Comparison of ENCODE assay signal across 8 mouse cellular contexts in the genomic region with DNA sequence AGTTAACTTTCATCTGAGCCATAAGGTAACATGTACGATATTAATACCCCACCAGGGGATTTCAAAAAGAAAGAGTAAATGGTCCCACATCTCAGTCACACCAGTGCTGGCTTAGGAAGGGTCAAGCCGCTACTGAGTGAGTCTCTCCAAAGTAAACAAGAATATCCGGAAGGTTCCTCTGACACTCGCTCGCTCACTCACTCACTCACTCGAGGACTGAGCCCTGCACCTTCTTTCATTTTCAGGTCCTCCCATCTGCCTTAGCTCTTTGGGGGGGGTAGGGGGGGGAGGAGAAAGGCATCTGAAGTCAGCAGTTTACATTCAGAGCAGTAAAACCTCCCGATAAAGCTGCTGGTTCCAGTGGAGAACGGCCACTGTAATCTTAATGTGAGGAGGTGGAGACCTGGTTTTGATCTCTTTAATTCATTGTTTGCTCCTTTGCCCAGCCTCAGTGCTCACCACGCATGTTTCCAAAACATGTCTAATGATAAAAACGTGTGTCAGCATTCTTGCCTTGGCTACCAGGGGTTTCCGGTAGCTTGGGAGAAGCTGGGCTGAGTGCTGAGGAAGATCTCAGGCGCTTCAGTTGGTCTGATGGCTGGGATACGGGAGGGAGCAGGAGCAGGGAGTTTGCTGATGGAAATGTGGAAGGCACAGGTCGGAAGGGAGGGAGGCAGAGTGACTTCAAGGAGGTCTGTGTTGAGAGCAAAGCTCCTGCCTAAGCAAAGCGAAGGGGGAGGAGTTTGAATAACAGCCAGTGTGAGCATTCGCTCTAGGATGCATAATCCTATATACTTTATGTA.
DNase-seq lines count a peak whose midpoint lies in the region; ATAC-seq and TF ChIP-seq lines count a peak whose summit lies in the region.

No protein-coding gene starts in this region.

- H3K27me3 ChIP-seq in liver, adult 2 months (ENCODE audit: control insufficient read depth, insufficient read depth, low read length): no peaks in the 10 kb centered on the region
- H3K27me3 ChIP-seq in forebrain, embryonic 13.5 days: no peaks in the 10 kb centered on the region
- no peaks in the 10 kb centered on the region for H3K27me3 ChIP-seq in limb, embryonic 15.5 days
- no peaks in the 10 kb centered on the region for H3K27me3 ChIP-seq in stomach, embryonic 14.5 days (ENCODE audit: control insufficient read depth, insufficient read depth, low read length)

- H3K4me1 ChIP-seq in liver, adult 2 months (ENCODE audit: control insufficient read depth, insufficient read depth, low read length): peaks cover 8% of the 10 kb centered on the region
- peaks cover 18% of the 10 kb centered on the region for H3K4me1 ChIP-seq in forebrain, embryonic 13.5 days
- peaks cover 37% of the 10 kb centered on the region for H3K4me1 ChIP-seq in limb, embryonic 15.5 days
- peaks cover 33% of the 10 kb centered on the region for H3K4me1 ChIP-seq in stomach, embryonic 14.5 days (ENCODE audit: control insufficient read depth, insufficient read depth, low read length)

- no peaks in the 10 kb centered on the region for H3K36me3 ChIP-seq in liver, adult 2 months (ENCODE audit: control insufficient read depth, insufficient read depth, low read length)
- no peaks in the 10 kb centered on the region for H3K36me3 ChIP-seq in forebrain, embryonic 13.5 days (ENCODE audit: poor library complexity, severe bottlenecking)
- no peaks in the 10 kb centered on the region for H3K36me3 ChIP-seq in limb, embryonic 15.5 days
- H3K36me3 ChIP-seq in stomach, embryonic 14.5 days (ENCODE audit: control insufficient read depth, insufficient read depth, low read length): no peaks in the 10 kb centered on the region

- ATAC-seq in forebrain, embryonic 13.5 days: peak; percentile 58; the same call in 1 of the 2 replicates
- no peak for ATAC-seq in limb, embryonic 15.5 days (ENCODE audit: insufficient number of reproducible peaks, low FRiP score, low TSS enrichment, low read depth)
- ATAC-seq in stomach, embryonic 14.5 days (ENCODE audit: insufficient number of reproducible peaks, insufficient read depth, low FRiP score, low read depth): peak; percentile 44; the same call in 1 of the 2 replicates

- H3K9me3 ChIP-seq in forebrain, embryonic 13.5 days (replicated peaks): no peaks in the 10 kb centered on the region
- H3K9me3 ChIP-seq in limb, embryonic 15.5 days: no peaks in the 10 kb centered on the region
- no peaks in the 10 kb centered on the region for H3K9me3 ChIP-seq in stomach, embryonic 14.5 days (ENCODE audit: control insufficient read depth, low read depth, low read length)

- TF ChIP-seq POLR2A in liver, adult 2 months (IDR thresholded peaks at IDR 0.05; ENCODE audit: extremely low read depth, insufficient read depth, low read length): no peak

- H3K9ac ChIP-seq in liver, adult 2 months (ENCODE audit: low read depth, low read length): peak overlapping the region; percentile 7; the same call in 1 of the 2 replicates
- no peak overlapping the region for H3K9ac ChIP-seq in forebrain, embryonic 13.5 days
- H3K9ac ChIP-seq in limb, embryonic 15.5 days: no peak overlapping the region
- H3K9ac ChIP-seq in stomach, embryonic 14.5 days (replicated peaks; ENCODE audit: low read depth, low read length): no peak overlapping the region

- no peaks in the 10 kb centered on the region; the same call in 1 of the 2 replicates for H3K79me2 ChIP-seq in liver, adult 2 months (ENCODE audit: control insufficient read depth, insufficient read depth, low read length)

- H3K4me2 ChIP-seq in forebrain, embryonic 13.5 days: no peak overlapping the region
- H3K4me2 ChIP-seq in limb, embryonic 15.5 days: peak overlapping the region; percentile 22; the same call in 1 of the 2 replicates
- H3K4me2 ChIP-seq in stomach, embryonic 14.5 days (replicated peaks; ENCODE audit: low read depth, low read length): peak overlapping the region; percentile 36

- TF ChIP-seq CTCF in liver, adult 2 months (IDR thresholded peaks at IDR 0.05; ENCODE audit: low read depth, low read length): no peak

- 37% methylated on average over 16 of the region's 16 CpGs for WGBS in liver, adult 2 months
- 40% methylated on average over 16 of the region's 16 CpGs for WGBS in forebrain, embryonic 13.5 days
- 22% methylated on average over 16 of the region's 16 CpGs for WGBS in limb, embryonic 15.5 days
- WGBS in stomach, embryonic 14.5 days: 8% methylated on average over 16 of the region's 16 CpGs

- DNase-seq in liver, adult 2 months (ENCODE audit: extremely low read depth, low read depth, low spot score): peak; percentile 33
- no peak for DNase-seq in liver
- DNase-seq in thymus, postnatal 4 days: no peak
- DNase-seq in adrenal gland, adult 8-10 months: no peak
- DNase-seq in cerebellum, adult 9-11 months: no peak

- H3K27ac ChIP-seq in liver, adult 2 months (replicated peaks; ENCODE audit: insufficient read depth, low read depth, low read length): no peak overlapping the region
- H3K27ac ChIP-seq in forebrain, embryonic 13.5 days: no peak overlapping the region
- no peak overlapping the region for H3K27ac ChIP-seq in limb, embryonic 15.5 days
- no peak overlapping the region for H3K27ac ChIP-seq in stomach, embryonic 14.5 days (ENCODE audit: low read length)

- no peak overlapping the region for H3K4me3 ChIP-seq in liver, adult 2 months (ENCODE audit: insufficient read depth, low read depth, low read length)
- no peak overlapping the region for H3K4me3 ChIP-seq in forebrain, embryonic 13.5 days
- peak overlapping the region; percentile 5; the same call in 1 of the 2 replicates for H3K4me3 ChIP-seq in limb, embryonic 15.5 days
- H3K4me3 ChIP-seq in stomach, embryonic 14.5 days (ENCODE audit: low read depth, low read length): no peak overlapping the region
